Mouse (Mus musculus): ENCODE results near the gene Camk2g. TPM values are rescaled to one million over a fixed set of nuclear protein-coding genes. Genes with fewer than 3 reads are reported as not detected.

Camk2g gene
- polyA plus RNA-seq, 1 experiment = 30.1 TPM

GRCm38 (mm10) chr14:20796643-20797042, 2.8 kb upstream of the Camk2g start:
- no peak overlapping the region for H3K27ac ChIP-seq (ENCODE audit: insufficient read depth, low read length)
- H3K9ac ChIP-seq (ENCODE audit: low read depth, poor library complexity, severe bottlenecking) = no peak overlapping the region
- H3K9me3 ChIP-seq (replicated peaks; ENCODE audit: control insufficient read depth, insufficient read depth, low read length, poor library complexity, severe bottlenecking) = no peaks in the 10 kb centered on the region
- TF ChIP-seq CTCF (IDR thresholded peaks at IDR 0.05; ENCODE audit: low read depth, low read length) = no peak
- no peak for TF ChIP-seq POLR2A (IDR thresholded peaks at IDR 0.05; ENCODE audit: insufficient read depth, low read length)
- TF ChIP-seq EP300 (IDR thresholded peaks at IDR 0.05; ENCODE audit: insufficient read depth, low read depth, low read length) = no peak
- no peaks in the 10 kb centered on the region for H3K36me3 ChIP-seq (ENCODE audit: control insufficient read depth, insufficient read depth, low read length, poor library complexity, severe bottlenecking)
- H3K4me3 ChIP-seq (ENCODE audit: low read depth, low read length) = no peak overlapping the region
- no peaks in the 10 kb centered on the region for H3K4me1 ChIP-seq (ENCODE audit: control insufficient read depth, insufficient read depth, low read length)
- no peaks in the 10 kb centered on the region for H3K27me3 ChIP-seq (ENCODE audit: control insufficient read depth, insufficient read depth, low read length, poor library complexity, severe bottlenecking)

- Histone ChIP-seq H3K9ac (ENCODE audit: low read depth, poor library complexity, severe bottlenecking) (no peak overlapping the region), H3K36me3 (ENCODE audit: control insufficient read depth, insufficient read depth, low read length, poor library complexity, severe bottlenecking) (no peaks in the 10 kb centered on the region), H3K4me3 (ENCODE audit: low read depth, low read length) (no peak overlapping the region), H3K27ac (ENCODE audit: insufficient read depth, low read length) (no peak overlapping the region), H3K27me3 (ENCODE audit: control insufficient read depth, insufficient read depth, low read length, poor library complexity, severe bottlenecking) (no peaks in the 10 kb centered on the region), H3K4me1 (ENCODE audit: control insufficient read depth, insufficient read depth, low read length) (no peaks in the 10 kb centered on the region), H3K9me3 (replicated peaks; ENCODE audit: control insufficient read depth, insufficient read depth, low read length, poor library complexity, severe bottlenecking) (no peaks in the 10 kb centered on the region)
- TF ChIP-seq POLR2A (IDR thresholded peaks at IDR 0.05; ENCODE audit: insufficient read depth, low read length) (no peak), CTCF (IDR thresholded peaks at IDR 0.05; ENCODE audit: low read depth, low read length) (no peak), EP300 (IDR thresholded peaks at IDR 0.05; ENCODE audit: insufficient read depth, low read depth, low read length) (no peak)
Observed at GRCm38 (mm10) chr14:20796170-20796569, 2.3 kb upstream of the Camk2g start.

- H3K4me3 ChIP-seq (ENCODE audit: low read depth, low read length) = no peak overlapping the region
- no peaks in the 10 kb centered on the region for H3K4me1 ChIP-seq (ENCODE audit: control insufficient read depth, insufficient read depth, low read length)
- no peak overlapping the region for H3K27ac ChIP-seq (ENCODE audit: insufficient read depth, low read length)
- H3K36me3 ChIP-seq (ENCODE audit: control insufficient read depth, insufficient read depth, low read length, poor library complexity, severe bottlenecking) = no peaks in the 10 kb centered on the region
- TF ChIP-seq CTCF (IDR thresholded peaks at IDR 0.05; ENCODE audit: low read depth, low read length) (no peak), EP300 (IDR thresholded peaks at IDR 0.05; ENCODE audit: insufficient read depth, low read depth, low read length) (no peak), POLR2A (IDR thresholded peaks at IDR 0.05; ENCODE audit: insufficient read depth, low read length) (no peak)
- no peaks in the 10 kb centered on the region for H3K9me3 ChIP-seq (replicated peaks; ENCODE audit: control insufficient read depth, insufficient read depth, low read length, poor library complexity, severe bottlenecking)
- no peaks in the 10 kb centered on the region for H3K27me3 ChIP-seq (ENCODE audit: control insufficient read depth, insufficient read depth, low read length, poor library complexity, severe bottlenecking)
- H3K9ac ChIP-seq (ENCODE audit: low read depth, poor library complexity, severe bottlenecking) = no peak overlapping the region
Observed at GRCm38 (mm10) chr14:20795423-20796152, 1.7 kb upstream of the Camk2g start.

GRCm38 (mm10) chr14:20794589-20794988, 701 bp upstream of the Camk2g start:
- Histone ChIP-seq H3K4me1 (ENCODE audit: control insufficient read depth, insufficient read depth, low read length) (no peaks in the 10 kb centered on the region), H3K4me3 (ENCODE audit: low read depth, low read length) (peak overlapping the region; percentile 73), H3K27ac (ENCODE audit: insufficient read depth, low read length) (no peak overlapping the region), H3K36me3 (ENCODE audit: control insufficient read depth, insufficient read depth, low read length, poor library complexity, severe bottlenecking) (no peaks in the 10 kb centered on the region), H3K27me3 (ENCODE audit: control insufficient read depth, insufficient read depth, low read length, poor library complexity, severe bottlenecking) (no peaks in the 10 kb centered on the region), H3K9ac (ENCODE audit: low read depth, poor library complexity, severe bottlenecking) (peak overlapping the region; percentile 98), H3K9me3 (replicated peaks; ENCODE audit: control insufficient read depth, insufficient read depth, low read length, poor library complexity, severe bottlenecking) (no peaks in the 10 kb centered on the region)
- no peak for TF ChIP-seq CTCF (IDR thresholded peaks at IDR 0.05; ENCODE audit: low read depth, low read length)
- TF ChIP-seq POLR2A (IDR thresholded peaks at IDR 0.05; ENCODE audit: insufficient read depth, low read length) = no peak

- no peaks in the 10 kb centered on the region for H3K36me3 ChIP-seq (ENCODE audit: control insufficient read depth, insufficient read depth, low read length, poor library complexity, severe bottlenecking)
- no peaks in the 10 kb centered on the region for H3K27me3 ChIP-seq (ENCODE audit: control insufficient read depth, insufficient read depth, low read length, poor library complexity, severe bottlenecking)
- H3K4me3 ChIP-seq (ENCODE audit: low read depth, low read length) = peak overlapping the region; percentile 99
- no peak overlapping the region for H3K27ac ChIP-seq (ENCODE audit: insufficient read depth, low read length)
- TF ChIP-seq POLR2A (IDR thresholded peaks at IDR 0.05; ENCODE audit: insufficient read depth, low read length) (no peak), EP300 (IDR thresholded peaks at IDR 0.05; ENCODE audit: insufficient read depth, low read depth, low read length) (no peak), CTCF (IDR thresholded peaks at IDR 0.05; ENCODE audit: low read depth, low read length) (no peak)
- no peaks in the 10 kb centered on the region for H3K4me1 ChIP-seq (ENCODE audit: control insufficient read depth, insufficient read depth, low read length)
- H3K9me3 ChIP-seq (replicated peaks; ENCODE audit: control insufficient read depth, insufficient read depth, low read length, poor library complexity, severe bottlenecking) = no peaks in the 10 kb centered on the region
- H3K9ac ChIP-seq (ENCODE audit: low read depth, poor library complexity, severe bottlenecking) = peak overlapping the region; percentile 98
Observed at GRCm38 (mm10) chr14:20792922-20793757, 748 bp downstream of the Camk2g start.
